Mouse (Mus musculus) limb, embryonic 13.5 days (tissue): ENCODE measurements around the gene Oprl1. TPM values are rescaled to one million over a fixed set of nuclear protein-coding genes. Genes with fewer than 3 reads are reported as not detected.

Experiments
- ATAC-seq: fragments of 200-750 bp; cut with Nextera tagmentation; 2 replicates; pipeline ENCODE4 v1.8.0; 2017; ENCODE audit warnings: low read depth, moderate number of reproducible peaks, moderate TSS enrichment; ENCODE audit not compliant: low FRiP score
- H3K27ac ChIP-seq: fragments of 300-500 bp; sonication (generic); 2 replicates; pipeline ENCODE4 v1.5.1; 2015; ENCODE audit warnings: inconsistent platforms, mild to moderate bottlenecking, moderate library complexity
- H3K27me3 ChIP-seq: fragments of 300-500 bp; sonication (generic); 2 replicates; pipeline ENCODE4 v1.6.1; 2015; ENCODE audit warnings: mild to moderate bottlenecking, inconsistent platforms
- H3K36me3 ChIP-seq: fragments of 300-500 bp; sonication (generic); 2 replicates; pipeline ENCODE4 v1.6.1; 2015; ENCODE audit warnings: inconsistent platforms, mild to moderate bottlenecking, moderate library complexity
- H3K4me1 ChIP-seq: fragments of 300-500 bp; sonication (generic); 2 replicates; pipeline ENCODE4 v1.6.1; 2015; ENCODE audit warnings: inconsistent platforms
- H3K4me2 ChIP-seq: fragments of 300-500 bp; sonication (generic); replicated peaks from 2 replicates; pipeline ENCODE4 v1.6.1; 2015; ENCODE audit warnings: inconsistent platforms, mild to moderate bottlenecking, moderate library complexity
- H3K4me3 ChIP-seq: fragments of 300-500 bp; sonication (generic); 2 replicates; pipeline ENCODE4 v1.5.1; 2015; ENCODE audit warnings: moderate library complexity, mild to moderate bottlenecking, inconsistent platforms
- H3K9ac ChIP-seq: fragments of 300-500 bp; sonication (generic); 2 replicates; pipeline ENCODE4 v1.6.1; 2015; ENCODE audit warnings: mild to moderate bottlenecking, inconsistent platforms
- H3K9me3 ChIP-seq: fragments of 300-500 bp; sonication (generic); 2 replicates; pipeline ENCODE4 v1.6.1; 2016; ENCODE audit warnings: inconsistent platforms
- WGBS: fragments of 180-500 bp; shearing (Covaris S2); methylation state at CpG from one replicate; pipeline ENCODE4 v1.1.7; 2015; 5-methylcytosine and 5-hydroxymethylcytosine counted together
- polyA plus RNA-seq: library from polyadenylated mRNA; unstranded; fragments of >200 nt; fragmentation: Nextera tagmentation; extraction: Ambion mirVana; gene quantifications from 2 replicates; pipeline ENCODE4 v1.2.1, GENCODE M21; 2015

Oprl1 gene
- polyA plus RNA-seq, 1 experiment from 2014 or later = 1.2 TPM

- H3K9me3 ChIP-seq = no peaks in the 10 kb centered on the region
- no peak overlapping the region for H3K4me2 ChIP-seq
- no peaks in the 10 kb centered on the region for H3K27me3 ChIP-seq
- 42% methylated on average over 9 of the region's 9 CpGs for WGBS
- H3K36me3 ChIP-seq = no peaks in the 10 kb centered on the region
- no peak overlapping the region for H3K9ac ChIP-seq
- ATAC-seq = peak; percentile 80
- H3K4me3 ChIP-seq = no peak overlapping the region
- no peak overlapping the region for H3K27ac ChIP-seq
- H3K4me1 ChIP-seq = peaks cover 7% of the 10 kb centered on the region
Observed at GRCm38 (mm10) chr2:181727659-181728262, 12.9 kb downstream of the Oprl1 start.

- Histone ChIP-seq H3K4me3 (no peak overlapping the region), H3K4me1 (peaks cover 7% of the 10 kb centered on the region), H3K9ac (no peak overlapping the region), H3K27ac (no peak overlapping the region), H3K36me3 (no peaks in the 10 kb centered on the region), H3K9me3 (no peaks in the 10 kb centered on the region), H3K27me3 (no peaks in the 10 kb centered on the region), H3K4me2 (no peak overlapping the region)
- no peak for ATAC-seq
- WGBS = 45% methylated on average over 3 of the region's 3 CpGs
Observed at GRCm38 (mm10) chr2:181730051-181730450, 15.2 kb downstream of the Oprl1 start.

- no peak for ATAC-seq
- Histone ChIP-seq H3K4me3 (no peak overlapping the region), H3K27ac (no peak overlapping the region), H3K4me1 (no peaks in the 10 kb centered on the region), H3K27me3 (no peaks in the 10 kb centered on the region), H3K9me3 (no peaks in the 10 kb centered on the region), H3K36me3 (no peaks in the 10 kb centered on the region), H3K4me2 (no peak overlapping the region), H3K9ac (no peak overlapping the region)
- WGBS = 74% methylated on average over 1 of the region's 1 CpGs
Observed at GRCm38 (mm10) chr2:181752626-181753025, 37.8 kb downstream of the Oprl1 start.

- ATAC-seq = no peak
- peaks cover 4% of the 10 kb centered on the region; the same call in 1 of the 2 replicates for H3K27me3 ChIP-seq
- H3K36me3 ChIP-seq = no peaks in the 10 kb centered on the region
- H3K9me3 ChIP-seq = no peaks in the 10 kb centered on the region
- H3K9ac ChIP-seq = no peak overlapping the region
- H3K4me2 ChIP-seq = no peak overlapping the region
- H3K27ac ChIP-seq = no peak overlapping the region
- WGBS = 58% methylated on average over 2 of the region's 2 CpGs
- no peaks in the 10 kb centered on the region for H3K4me1 ChIP-seq
- no peak overlapping the region for H3K4me3 ChIP-seq
Observed at GRCm38 (mm10) chr2:181758147-181758725, 43.4 kb downstream of the Oprl1 start.

- no peaks in the 10 kb centered on the region for H3K36me3 ChIP-seq
- H3K4me3 ChIP-seq = no peak overlapping the region
- no peak overlapping the region for H3K27ac ChIP-seq
- peaks cover 6% of the 10 kb centered on the region; the same call in 1 of the 2 replicates for H3K4me1 ChIP-seq
- H3K27me3 ChIP-seq = peaks cover 12% of the 10 kb centered on the region; the same call in 1 of the 2 replicates
- no peak overlapping the region for H3K9ac ChIP-seq
- no peaks in the 10 kb centered on the region for H3K9me3 ChIP-seq
- ATAC-seq = no peak
- no peak overlapping the region for H3K4me2 ChIP-seq
- WGBS = 49% methylated on average over 4 of the region's 4 CpGs
Observed at GRCm38 (mm10) chr2:181759041-181759440, 44.2 kb downstream of the Oprl1 start.

- WGBS = 60% methylated on average over 8 of the region's 8 CpGs
- peaks cover 13% of the 10 kb centered on the region; the same call in 1 of the 2 replicates for H3K27me3 ChIP-seq
- ATAC-seq = no peak
- no peak within 1 kb of the TSS for H3K4me3 ChIP-seq
- no peak within 1 kb of the TSS for H3K27ac ChIP-seq
- peaks cover 6% of the 10 kb centered on the region; the same call in 1 of the 2 replicates for H3K4me1 ChIP-seq
- H3K36me3 ChIP-seq = no peaks in the 10 kb centered on the region
- no peak within 1 kb of the TSS for H3K4me2 ChIP-seq
- no peak within 1 kb of the TSS for H3K9ac ChIP-seq
- H3K9me3 ChIP-seq = no peaks in the 10 kb centered on the region
Observed at GRCm38 (mm10) chr2:181763006-181763830, 48.4 kb downstream of the Oprl1 start, which contains the start of gene Myt1. Myt1 (plus strand) TSS chr2:181763332.

GRCm38 (mm10) chr2:181763886-181764527, 49.2 kb downstream of the Oprl1 start:
- H3K4me1 ChIP-seq = peaks cover 6% of the 10 kb centered on the region; the same call in 1 of the 2 replicates
- no peak for ATAC-seq
- H3K4me2 ChIP-seq = no peak overlapping the region
- no peak overlapping the region for H3K27ac ChIP-seq
- H3K4me3 ChIP-seq = no peak overlapping the region
- H3K36me3 ChIP-seq = no peaks in the 10 kb centered on the region
- no peaks in the 10 kb centered on the region for H3K9me3 ChIP-seq
- peaks cover 13% of the 10 kb centered on the region; the same call in 1 of the 2 replicates for H3K27me3 ChIP-seq
- H3K9ac ChIP-seq = no peak overlapping the region
- 28% methylated on average over 14 of the region's 14 CpGs for WGBS

GRCm38 (mm10) chr2:181764600-181764999, 49.8 kb downstream of the Oprl1 start:
- H3K27ac ChIP-seq = no peak overlapping the region
- H3K4me1 ChIP-seq = peaks cover 6% of the 10 kb centered on the region; the same call in 1 of the 2 replicates
- peaks cover 13% of the 10 kb centered on the region; the same call in 1 of the 2 replicates for H3K27me3 ChIP-seq
- 2% methylated on average over 10 of the region's 10 CpGs for WGBS
- H3K4me3 ChIP-seq = no peak overlapping the region
- H3K36me3 ChIP-seq = no peaks in the 10 kb centered on the region
- H3K9me3 ChIP-seq = no peaks in the 10 kb centered on the region
- no peak for ATAC-seq
- no peak overlapping the region for H3K9ac ChIP-seq
- no peak overlapping the region for H3K4me2 ChIP-seq

GRCm38 (mm10) chr2:181765251-181765650, 50.4 kb downstream of the Oprl1 start:
- H3K4me2 ChIP-seq = no peak overlapping the region
- WGBS = 88% methylated on average over 4 of the region's 4 CpGs
- no peak for ATAC-seq
- no peaks in the 10 kb centered on the region for H3K36me3 ChIP-seq
- no peaks in the 10 kb centered on the region for H3K9me3 ChIP-seq
- no peak overlapping the region for H3K4me3 ChIP-seq
- H3K27ac ChIP-seq = no peak overlapping the region
- H3K4me1 ChIP-seq = peaks cover 6% of the 10 kb centered on the region; the same call in 1 of the 2 replicates
- H3K9ac ChIP-seq = no peak overlapping the region
- H3K27me3 ChIP-seq = peaks cover 13% of the 10 kb centered on the region; the same call in 1 of the 2 replicates

GRCm38 (mm10) chr2:181766672-181767557, 52.1 kb downstream of the Oprl1 start:
- Histone ChIP-seq H3K9me3 (no peaks in the 10 kb centered on the region), H3K4me1 (peaks cover 6% of the 10 kb centered on the region; the same call in 1 of the 2 replicates), H3K27me3 (peaks cover 13% of the 10 kb centered on the region; the same call in 1 of the 2 replicates), H3K36me3 (no peaks in the 10 kb centered on the region), H3K27ac (no peak overlapping the region), H3K9ac (no peak overlapping the region), H3K4me3 (no peak overlapping the region), H3K4me2 (peak overlapping the region; percentile 38; the same call in 1 of the 2 replicates)
- ATAC-seq = no peak
- 35% methylated on average over 14 of the region's 14 CpGs for WGBS

GRCm38 (mm10) chr2:181768451-181768850, 53.6 kb downstream of the Oprl1 start:
- Histone ChIP-seq H3K9ac (no peak overlapping the region), H3K4me1 (peaks cover 5% of the 10 kb centered on the region; the same call in 1 of the 2 replicates), H3K4me3 (no peak overlapping the region), H3K27ac (no peak overlapping the region), H3K4me2 (no peak overlapping the region), H3K36me3 (no peaks in the 10 kb centered on the region), H3K9me3 (no peaks in the 10 kb centered on the region), H3K27me3 (peaks cover 7% of the 10 kb centered on the region; the same call in 1 of the 2 replicates)
- no peak for ATAC-seq
